ENCODE assay signal across 9 mouse cellular contexts in genomic region chr1:62722526-62722925, GRCm38 (mm10). TPM values are rescaled to one million over a fixed set of nuclear protein-coding genes. Genes with fewer than 3 reads are reported as not detected.
DNase-seq lines count a peak whose midpoint lies in the region; ATAC-seq and TF ChIP-seq lines count a peak whose summit lies in the region.
"Had no signal": no experiment of that assay in that cellular context is flagged by ENCODE, and none has a peak within 500 bp of the region (broad histone marks: within the 10 kb centered on the region; RNA-seq: fewer than 3 reads in every experiment).

No protein-coding gene starts in this region.

- 64% methylated on average over 8 of the region's 8 CpGs for WGBS in forebrain, embryonic 11.5 days
- WGBS in forebrain, embryonic 15.5 days = 69% methylated on average over 8 of the region's 8 CpGs
- 67% methylated on average over 8 of the region's 8 CpGs for WGBS in midbrain, postnatal 0 days
- 64% methylated on average over 8 of the region's 8 CpGs for WGBS in midbrain, embryonic 13.5 days
- 69% methylated on average over 8 of the region's 8 CpGs for WGBS in embryonic facial prominence, embryonic 11.5 days

- no peak overlapping the region for H3K4me2 ChIP-seq in forebrain, embryonic 11.5 days (ENCODE audit: low read depth, low read length, severe bottlenecking)
- no peak overlapping the region for H3K4me2 ChIP-seq in forebrain, embryonic 15.5 days (replicated peaks)
- no peak overlapping the region for H3K4me2 ChIP-seq in midbrain, postnatal 0 days (ENCODE audit: low read depth, low read length, poor library complexity, severe bottlenecking)
- no peak overlapping the region for H3K4me2 ChIP-seq in midbrain, embryonic 13.5 days (replicated peaks)
- H3K4me2 ChIP-seq in embryonic facial prominence, embryonic 11.5 days (ENCODE audit: low read depth, low read length) = no peak overlapping the region

- no peaks in the 10 kb centered on the region for H3K27me3 ChIP-seq in forebrain, embryonic 11.5 days (ENCODE audit: control insufficient read depth, insufficient read depth, low read length)
- no peaks in the 10 kb centered on the region for H3K27me3 ChIP-seq in forebrain, embryonic 15.5 days
- H3K27me3 ChIP-seq in midbrain, postnatal 0 days (ENCODE audit: insufficient read depth, low read length) = no peaks in the 10 kb centered on the region
- H3K27me3 ChIP-seq in midbrain, embryonic 13.5 days = peaks cover 14% of the 10 kb centered on the region
- no peaks in the 10 kb centered on the region for H3K27me3 ChIP-seq in embryonic facial prominence, embryonic 11.5 days (ENCODE audit: control insufficient read depth, insufficient read depth, low read length)

- H3K9ac ChIP-seq in forebrain, embryonic 11.5 days (ENCODE audit: low read length) = no peak overlapping the region
- H3K9ac ChIP-seq in forebrain, embryonic 15.5 days (replicated peaks) = no peak overlapping the region
- H3K9ac ChIP-seq in midbrain, postnatal 0 days (replicated peaks; ENCODE audit: low read length, poor library complexity, severe bottlenecking) = no peak overlapping the region
- H3K9ac ChIP-seq in midbrain, embryonic 13.5 days (replicated peaks) = no peak overlapping the region
- H3K9ac ChIP-seq in embryonic facial prominence, embryonic 11.5 days (replicated peaks; ENCODE audit: low read length) = no peak overlapping the region

- peak; percentile 70 for TF ChIP-seq CTCF in midbrain, postnatal 0 days (IDR thresholded peaks at IDR 0.05)

- no peaks in the 10 kb centered on the region for H3K9me3 ChIP-seq in forebrain, embryonic 11.5 days (ENCODE audit: control insufficient read depth, low read length)
- no peaks in the 10 kb centered on the region for H3K9me3 ChIP-seq in forebrain, embryonic 15.5 days
- H3K9me3 ChIP-seq in midbrain, postnatal 0 days (ENCODE audit: low read length) = no peaks in the 10 kb centered on the region
- no peaks in the 10 kb centered on the region for H3K9me3 ChIP-seq in midbrain, embryonic 13.5 days
- H3K9me3 ChIP-seq in embryonic facial prominence, embryonic 11.5 days (replicated peaks; ENCODE audit: control insufficient read depth, low read length) = no peaks in the 10 kb centered on the region

- H3K27ac ChIP-seq in forebrain, embryonic 11.5 days (ENCODE audit: low read depth, low read length) = no peak overlapping the region
- no peak overlapping the region for H3K27ac ChIP-seq in forebrain, embryonic 15.5 days (replicated peaks)
- no peak overlapping the region for H3K27ac ChIP-seq in midbrain, postnatal 0 days (ENCODE audit: low read depth, low read length)
- H3K27ac ChIP-seq in midbrain, embryonic 13.5 days = no peak overlapping the region
- no peak overlapping the region for H3K27ac ChIP-seq in embryonic facial prominence, embryonic 11.5 days (replicated peaks; ENCODE audit: low read depth, low read length)

- no peaks in the 10 kb centered on the region for H3K36me3 ChIP-seq in forebrain, embryonic 11.5 days (ENCODE audit: control insufficient read depth, insufficient read depth, low read length)
- peaks cover 4% of the 10 kb centered on the region; the same call in 1 of the 2 replicates for H3K36me3 ChIP-seq in forebrain, embryonic 15.5 days
- H3K36me3 ChIP-seq in midbrain, postnatal 0 days (ENCODE audit: insufficient read depth, low read length) = 0 out of 2 replicates have a peak, but pooled peaks cover 3% of the 10 kb centered on the region
- H3K36me3 ChIP-seq in midbrain, embryonic 13.5 days = peaks cover 14% of the 10 kb centered on the region; the same call in 1 of the 2 replicates
- H3K36me3 ChIP-seq in embryonic facial prominence, embryonic 11.5 days (replicated peaks; ENCODE audit: control insufficient read depth, insufficient read depth, low read depth, low read length) = no peaks in the 10 kb centered on the region; the same call in 1 of the 2 replicates

- DNase-seq in forebrain, embryonic 11.5 days (ENCODE audit: low spot score) = peak; percentile 77
- DNase-seq in midbrain, postnatal 0 days (ENCODE audit: low spot score) = peak; percentile 28
- DNase-seq in embryonic facial prominence, embryonic 11.5 days (ENCODE audit: low spot score) = peak; percentile 48
- DNase-seq in thymus, postnatal 36 days = peak; percentile 15 to 39
- DNase-seq in embryo, embryonic 9.5 days (ENCODE audit: extremely low spot score) = no peak
- no peak for DNase-seq in urinary bladder, postnatal 36 days (ENCODE audit: low spot score in 2 of 2)

- peaks cover 3% of the 10 kb centered on the region for H3K4me1 ChIP-seq in forebrain, embryonic 11.5 days (replicated peaks; ENCODE audit: control insufficient read depth, insufficient read depth, low read length)
- peaks cover 8% of the 10 kb centered on the region for H3K4me1 ChIP-seq in forebrain, embryonic 15.5 days
- no peaks in the 10 kb centered on the region; the same call in 1 of the 2 replicates for H3K4me1 ChIP-seq in midbrain, postnatal 0 days (ENCODE audit: insufficient read depth, low read length)
- H3K4me1 ChIP-seq in midbrain, embryonic 13.5 days (replicated peaks) = peaks cover 15% of the 10 kb centered on the region
- H3K4me1 ChIP-seq in embryonic facial prominence, embryonic 11.5 days (ENCODE audit: control insufficient read depth, insufficient read depth, low read length) = peaks cover 3% of the 10 kb centered on the region; the same call in 1 of the 2 replicates

- no peak overlapping the region for H3K4me3 ChIP-seq in forebrain, embryonic 11.5 days (ENCODE audit: low read depth, low read length)
- H3K4me3 ChIP-seq in forebrain, embryonic 15.5 days = no peak overlapping the region
- no peak overlapping the region for H3K4me3 ChIP-seq in midbrain, postnatal 0 days (ENCODE audit: low read depth, low read length)
- H3K4me3 ChIP-seq in midbrain, embryonic 13.5 days (replicated peaks) = no peak overlapping the region
- no peak overlapping the region for H3K4me3 ChIP-seq in embryonic facial prominence, embryonic 11.5 days (ENCODE audit: low read depth, low read length)
- H3K4me3 ChIP-seq: megakaryocyte, embryonic 14.5 days had no signal

- no peak for ATAC-seq in forebrain, embryonic 11.5 days (replicated peaks; ENCODE audit: low FRiP score)
- no peak for ATAC-seq in forebrain, embryonic 15.5 days (replicated peaks)
- no peak for ATAC-seq in midbrain, postnatal 0 days (ENCODE audit: low FRiP score)
- ATAC-seq in midbrain, embryonic 13.5 days = no peak
- no peak for ATAC-seq in embryonic facial prominence, embryonic 11.5 days (replicated peaks; ENCODE audit: insufficient number of reproducible peaks, low FRiP score, low TSS enrichment, low read depth)

RNA-seq across cellular contexts. Expression of gene Nrp2, which starts 19.4 kb away (rescaled TPM):
- 20.7 and 21.1 TPM in 2 replicates for polyA plus RNA-seq in forebrain, embryonic 11.5 days (2014; fragmentation: Nextera tagmentation; extraction: Ambion mirVana)
- polyA plus RNA-seq in forebrain, embryonic 15.5 days (2015; fragmentation: Nextera tagmentation; extraction: Ambion mirVana) = 30.8 and 34.7 TPM in 2 replicates
- 56.7 and 60.1 TPM in 2 replicates for total RNA-seq in midbrain, postnatal 0 days (2014; rRNA removed)
- polyA plus RNA-seq in midbrain, postnatal 0 days (2015; fragmentation: Nextera tagmentation; extraction: Ambion mirVana) = 14.0 and 17.1 TPM in 2 replicates
- 15.9 and 18.7 TPM in 2 replicates for polyA plus RNA-seq in midbrain, embryonic 13.5 days (2015; fragmentation: Nextera tagmentation; extraction: Ambion mirVana)
- 20.2 and 23.7 TPM in 2 replicates for polyA plus RNA-seq in embryonic facial prominence, embryonic 11.5 days (2014; fragmentation: Nextera tagmentation; extraction: Ambion mirVana)

Comparison
In these comparisons a context has a peak if more than half of its experiments do, and no peak if none do; other contexts are left out.
1. DNase-seq: peak in forebrain, embryonic 11.5 days (single experiment), midbrain, postnatal 0 days (single experiment), embryonic facial prominence, embryonic 11.5 days (single experiment) and thymus, postnatal 36 days (2 of 2); none in embryo, embryonic 9.5 days (single experiment) and urinary bladder, postnatal 36 days (0 of 2).